5 mouse cellular contexts compared by ENCODE assay signal in genomic region chr8:28523506-28523905, GRCm38 (mm10).
DNase-seq lines count a peak whose midpoint lies in the region.

No protein-coding gene starts in this region.

- peak; percentile 67 to 75 for DNase-seq in cerebellum, postnatal 10 days
- peak; percentile 8 for DNase-seq in layer of hippocampus, adult 11-12 months (ENCODE audit: low spot score)
- peak; percentile 21 to 38 for DNase-seq in layer of hippocampus, postnatal 10 days (ENCODE audit: low spot score in 2 of 2)
- peak; percentile 5 for DNase-seq in right cerebral cortex, adult 18-20 months
- DNase-seq in right cerebral cortex, postnatal 4 days = peak; percentile 24

Comparison
In these comparisons a context has a peak if more than half of its experiments do, and no peak if none do; other contexts are left out.
1. Peak in every context shown above with its lines: DNase-seq.
2. DNase-seq: peak in every context shown above with its lines; median percentile 71 in cerebellum, postnatal 10 days; 30 in layer of hippocampus, postnatal 10 days; 24 in right cerebral cortex, postnatal 4 days; 8 in layer of hippocampus, adult 11-12 months; 5 in right cerebral cortex, adult 18-20 months.